Mouse (Mus musculus): Measurements from ENCODE around the gene Olfr485. TPM values are rescaled to one million over a fixed set of nuclear protein-coding genes. Genes with fewer than 3 reads are reported as not detected.
"Not testable (repeated sequence)": the region's sequence is repeated elsewhere in the genome, so short reads cannot be mapped to it uniquely, and the experiment has no call there.

Olfr485 gene
- total RNA-seq (2021), result not detected
- long read RNA-seq, experiment 1, result 0 reads
- long read RNA-seq, experiment 2, result 0 reads

GRCm38 (mm10) chr7:108159771-108160170, at the start of gene Olfr485:
TSS of gene Olfr485 (minus strand) at chr7:108159871.
- TF ChIP-seq CTCF (IDR thresholded peaks at IDR 0.05), result no peak
- no peak within 1 kb of the TSS for H3K4me3 ChIP-seq
- DNase-seq (ENCODE audit: extremely low spot score in 1 of 2, low spot score in 2 of 2), result no peak
- intact Hi-C loops (cut with DNase I), result no loop called here
- H3K27ac ChIP-seq, result no peak within 1 kb of the TSS

- H3K27ac ChIP-seq, result no peak overlapping the region
- H3K4me3 ChIP-seq, result no peak overlapping the region
- no peak for TF ChIP-seq CTCF (IDR thresholded peaks at IDR 0.05)
- intact Hi-C loops (cut with DNase I), result no loop called here
- DNase-seq (ENCODE audit: extremely low spot score in 1 of 2, low spot score in 2 of 2), result no peak
Measured at GRCm38 (mm10) chr7:108196938-108197337, 37.3 kb upstream of the Olfr485 start.

- H3K27ac ChIP-seq; H3K4me3 ChIP-seq; intact Hi-C loops (cut with DNase I); DNase-seq (ENCODE audit: extremely low spot score in 1 of 2, low spot score in 2 of 2): not testable (repeated sequence)
Measured at GRCm38 (mm10) chr7:108196337-108196736, 36.7 kb upstream of the Olfr485 start.

- intact Hi-C loops (cut with DNase I); DNase-seq (ENCODE audit: extremely low spot score in 1 of 2, low spot score in 2 of 2): not testable (repeated sequence)
Measured at GRCm38 (mm10) chr7:108192714-108193113, 33.0 kb upstream of the Olfr485 start.

GRCm38 (mm10) chr7:108191196-108191595, 31.5 kb upstream of the Olfr485 start:
- H3K4me3 ChIP-seq; intact Hi-C loops (cut with DNase I); DNase-seq (ENCODE audit: extremely low spot score in 1 of 2, low spot score in 2 of 2): not testable (repeated sequence)

More at GRCm38 (mm10) chr7:108192714-108193113, 33.0 kb upstream of the Olfr485 start:
- H3K27ac ChIP-seq, H3K4me3 ChIP-seq: not testable (repeated sequence)

GRCm38 (mm10) chr7:108185237-108185636, 25.6 kb upstream of the Olfr485 start:
- intact Hi-C loops (cut with DNase I); H3K4me3 ChIP-seq; H3K27ac ChIP-seq; DNase-seq (ENCODE audit: extremely low spot score in 1 of 2, low spot score in 2 of 2): not testable (repeated sequence)

More at GRCm38 (mm10) chr7:108191196-108191595, 31.5 kb upstream of the Olfr485 start:
- H3K27ac ChIP-seq, result not testable (repeated sequence)

- H3K27ac ChIP-seq; DNase-seq (ENCODE audit: extremely low spot score in 1 of 2, low spot score in 2 of 2); intact Hi-C loops (cut with DNase I); H3K4me3 ChIP-seq: not testable (repeated sequence)
Measured at GRCm38 (mm10) chr7:108184401-108184800, 24.7 kb upstream of the Olfr485 start.

GRCm38 (mm10) chr7:108172642-108173041, 13.0 kb upstream of the Olfr485 start, which contains the start of gene Olfr486:
TSS of gene Olfr486 (minus strand) at chr7:108172742.
- H3K27ac ChIP-seq; H3K4me3 ChIP-seq; intact Hi-C loops (cut with DNase I); DNase-seq (ENCODE audit: extremely low spot score in 1 of 2, low spot score in 2 of 2): not testable (repeated sequence)

- TF ChIP-seq CTCF (IDR thresholded peaks at IDR 0.05), result no peak
- intact Hi-C loops (cut with DNase I), result no loop called here
- H3K27ac ChIP-seq, result no peak within 1 kb of the TSS
- DNase-seq (ENCODE audit: extremely low spot score in 1 of 2, low spot score in 2 of 2), result no peak
- H3K4me3 ChIP-seq, result no peak within 1 kb of the TSS
Measured at GRCm38 (mm10) chr7:108127349-108127748, 32.3 kb downstream of the Olfr485 start, which contains the start of gene Olfr484. TSS of gene Olfr484 (minus strand) at chr7:108127449.

GRCm38 (mm10) chr7:108121416-108121815, 38.3 kb downstream of the Olfr485 start:
- no peak for TF ChIP-seq CTCF (IDR thresholded peaks at IDR 0.05)
- DNase-seq (ENCODE audit: extremely low spot score in 1 of 2, low spot score in 2 of 2), result no peak
- Histone ChIP-seq H3K4me3 (no peak overlapping the region), H3K27ac (no peak overlapping the region)
- intact Hi-C loops (cut with DNase I), result loop anchor here (1.0 kb wide), 1 partner anchor 113 kb away; no protein-coding TSS in a partner anchor

GRCm38 (mm10) chr7:108120681-108121080, 39.0 kb downstream of the Olfr485 start:
- intact Hi-C loops (cut with DNase I), result loop anchor here (1.0 kb wide), 1 partner anchor 114 kb away; no protein-coding TSS in a partner anchor
- no peak overlapping the region for H3K27ac ChIP-seq
- no peak overlapping the region for H3K4me3 ChIP-seq
- no peak for TF ChIP-seq CTCF (IDR thresholded peaks at IDR 0.05)
- DNase-seq (ENCODE audit: extremely low spot score in 1 of 2, low spot score in 2 of 2), result no peak

Other genes with a start within 250 kb of the Olfr485 start
- not detected for gene Olfr473, start 229.4 kb downstream of the Olfr485 start, total RNA-seq (2021)
- gene Olfr474, start 205.2 kb downstream of the Olfr485 start, total RNA-seq (2021), result not detected
- not detected for gene Olfr476, start 195.1 kb downstream of the Olfr485 start, total RNA-seq (2021)
- not detected for gene Olfr477, start 173.2 kb downstream of the Olfr485 start, total RNA-seq (2021)
- gene Olfr478, start 125.9 kb downstream of the Olfr485 start, total RNA-seq (2021), result not detected
- not detected for gene Olfr479, start 109.2 kb downstream of the Olfr485 start, total RNA-seq (2021)
- gene Olfr480, start 92.5 kb downstream of the Olfr485 start, total RNA-seq (2021), result not detected
- gene Olfr481, start 80.0 kb downstream of the Olfr485 start, total RNA-seq (2021), result not detected
- 1 to 10 TPM; 2.1 to 2.2 TPM for gene Olfr482, start 62.3 kb downstream of the Olfr485 start, total RNA-seq (2021)
- gene Olfr483, start 59.0 kb downstream of the Olfr485 start, total RNA-seq (2021), result not detected
- gene Olfr484, start 32.4 kb downstream of the Olfr485 start, total RNA-seq (2021), result not detected
- gene Olfr486, start 12.9 kb upstream of the Olfr485 start, total RNA-seq (2021), result not detected
- not detected for gene Olfr487, start 54.8 kb upstream of the Olfr485 start, total RNA-seq (2021)
- gene Olfr488, start 98.5 kb upstream of the Olfr485 start, total RNA-seq (2021), result not detected
- gene Olfr490, start 129.1 kb upstream of the Olfr485 start, total RNA-seq (2021), result not detected
- not detected for gene Olfr491, start 153.6 kb upstream of the Olfr485 start, total RNA-seq (2021)
- gene Olfr492, start 163.8 kb upstream of the Olfr485 start, total RNA-seq (2021), result not detected
- gene Olfr493, start 187.1 kb upstream of the Olfr485 start, total RNA-seq (2021), result not detected
- gene Olfr494, start 205.5 kb upstream of the Olfr485 start, total RNA-seq (2021), result not detected
- not detected for gene Olfr495, start 233.3 kb upstream of the Olfr485 start, total RNA-seq (2021)

Measured in left cerebral cortex, adult 2 months (tissue).